Mouse (Mus musculus): Measurements from ENCODE around the gene Krt90. TPM values are rescaled to one million over a fixed set of nuclear protein-coding genes. Genes with fewer than 3 reads are reported as not detected.
A peak's percentile ranks its signal among the peaks of the same experiment; 100 is the strongest.
"Not testable (repeated sequence)": the region's sequence is repeated elsewhere in the genome, so short reads cannot be mapped to it uniquely, and the experiment has no call there.

Krt90 gene
- total and polyA plus RNA-seq, 2 experiments from 2014 or later = 0.04 TPM; not detected in 1

DNA sequence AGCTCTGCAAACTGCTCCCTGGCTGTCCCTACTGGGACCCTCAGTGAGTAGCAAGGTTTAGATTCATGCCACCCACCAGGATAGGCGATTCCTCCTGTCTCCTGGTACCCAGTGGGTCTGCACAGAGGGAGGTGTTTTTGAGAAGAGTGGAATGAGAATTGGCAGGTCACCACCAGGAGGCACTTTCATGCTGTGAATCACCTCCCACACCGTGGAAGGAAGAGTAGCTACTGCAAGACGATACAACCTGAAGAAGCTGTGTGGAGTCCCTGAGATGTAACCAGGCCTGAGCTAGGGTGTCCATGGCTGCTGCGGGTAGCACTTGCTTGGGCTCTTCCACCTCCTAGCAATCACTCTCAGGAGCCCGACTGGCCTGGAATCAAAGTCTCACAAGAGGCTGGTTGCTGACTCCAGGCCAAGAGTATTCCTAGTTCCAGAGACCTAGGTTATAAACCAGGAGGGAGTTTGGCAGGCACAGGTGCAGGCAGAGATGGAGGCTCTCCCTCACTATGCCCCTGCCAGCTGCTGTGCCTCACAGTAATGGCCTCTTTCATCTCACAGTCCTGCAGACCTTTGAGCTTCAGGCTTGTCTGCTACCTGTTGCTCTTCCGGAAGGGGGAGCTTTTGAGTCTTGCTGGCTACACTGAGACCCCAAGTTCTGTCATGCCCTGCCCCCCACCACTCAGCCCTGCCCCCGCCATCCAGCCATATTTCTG, 24.7 kb downstream of the Krt90 start:
- Histone ChIP-seq H3K9ac (replicated peaks; ENCODE audit: low read depth, low read length) (no peak overlapping the region), H3K27me3 (ENCODE audit: control insufficient read depth, insufficient read depth, low read length) (no peaks in the 10 kb centered on the region), H3K4me3 (ENCODE audit: low read depth, low read length) (no peak overlapping the region), H3K9me3 (replicated peaks; ENCODE audit: control insufficient read depth, low read length) (no peaks in the 10 kb centered on the region), H3K36me3 (replicated peaks; ENCODE audit: control insufficient read depth, insufficient read depth, low read length) (no peaks in the 10 kb centered on the region), H3K4me2 (ENCODE audit: low read depth, low read length) (no peak overlapping the region), H3K4me1 (ENCODE audit: control insufficient read depth, insufficient read depth) (no peaks in the 10 kb centered on the region), H3K27ac (ENCODE audit: low read depth) (no peak overlapping the region)
- no peak for DNase-seq (ENCODE audit: low spot score)
- no peak for TF ChIP-seq EP300 (IDR thresholded peaks at IDR 0.05; ENCODE audit: low read depth)
- TF ChIP-seq CTCF (IDR thresholded peaks at IDR 0.05; ENCODE audit: low read depth) = 0 out of 2 replicates have a peak, but pooled peaks have one; percentile 2
- 30% methylated on average over 7 of the region's 7 CpGs for WGBS
- ATAC-seq (ENCODE audit: insufficient read depth, low read depth) = no peak

- DNase-seq (ENCODE audit: low spot score) (no peak), ATAC-seq (ENCODE audit: insufficient read depth, low read depth) (no peak)
- H3K27me3 ChIP-seq (ENCODE audit: control insufficient read depth, insufficient read depth, low read length) = no peaks in the 10 kb centered on the region
- H3K9me3 ChIP-seq (replicated peaks; ENCODE audit: control insufficient read depth, low read length) = no peaks in the 10 kb centered on the region
- no peak overlapping the region for H3K9ac ChIP-seq (replicated peaks; ENCODE audit: low read depth, low read length)
- TF ChIP-seq CTCF (IDR thresholded peaks at IDR 0.05; ENCODE audit: low read depth) = no peak
- no peak for TF ChIP-seq EP300 (IDR thresholded peaks at IDR 0.05; ENCODE audit: low read depth)
- H3K27ac ChIP-seq (ENCODE audit: low read depth) = no peak overlapping the region
- H3K4me2 ChIP-seq (ENCODE audit: low read depth, low read length) = no peak overlapping the region
- H3K4me3 ChIP-seq (ENCODE audit: low read depth, low read length) = no peak overlapping the region
- WGBS = 50% methylated on average over 9 of the region's 9 CpGs
- H3K36me3 ChIP-seq (replicated peaks; ENCODE audit: control insufficient read depth, insufficient read depth, low read length) = no peaks in the 10 kb centered on the region
- H3K4me1 ChIP-seq (ENCODE audit: control insufficient read depth, insufficient read depth) = no peaks in the 10 kb centered on the region
Measured at GRCm38 (mm10) chr15:101536054-101536850, 26.5 kb downstream of the Krt90 start.

DNA sequence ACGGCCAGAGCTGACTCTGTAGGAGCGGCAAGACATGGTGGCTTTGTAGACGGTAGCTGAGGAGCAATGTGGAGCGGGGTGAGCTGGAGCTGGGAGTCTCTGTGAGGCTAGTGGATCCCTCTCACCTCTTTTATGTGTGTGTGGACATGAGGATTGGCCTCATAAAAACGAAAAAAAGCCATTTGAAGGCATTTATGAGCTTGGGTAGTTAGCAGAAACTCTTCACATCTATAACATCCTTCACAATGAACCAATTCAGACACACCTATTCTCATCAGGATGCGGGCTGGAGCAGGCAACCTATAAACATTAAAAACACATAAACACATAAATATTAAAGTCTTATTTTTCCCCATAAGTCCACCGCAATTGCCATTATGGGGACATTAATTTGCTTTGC, 30.0 kb downstream of the Krt90 start, which contains the start of gene Krt84:
TSS of gene Krt84 (minus strand) at position 101 of the 400 bp plus-strand sequence.
- no peak within 1 kb of the TSS for H3K9ac ChIP-seq (replicated peaks; ENCODE audit: low read depth, low read length)
- no peaks in the 10 kb centered on the region for H3K27me3 ChIP-seq (ENCODE audit: control insufficient read depth, insufficient read depth, low read length)
- no peaks in the 10 kb centered on the region for H3K9me3 ChIP-seq (replicated peaks; ENCODE audit: control insufficient read depth, low read length)
- no peak within 1 kb of the TSS for H3K4me2 ChIP-seq (ENCODE audit: low read depth, low read length)
- DNase-seq (ENCODE audit: low spot score) = no peak
- no peaks in the 10 kb centered on the region for H3K36me3 ChIP-seq (replicated peaks; ENCODE audit: control insufficient read depth, insufficient read depth, low read length)
- ATAC-seq (ENCODE audit: insufficient read depth, low read depth) = no peak
- whole genome bisulfite sequencing = 76% methylated on average over 7 of the region's 7 CpGs
- no peak within 1 kb of the TSS for H3K4me3 ChIP-seq (ENCODE audit: low read depth, low read length)
- no peak for TF ChIP-seq CTCF (IDR thresholded peaks at IDR 0.05; ENCODE audit: low read depth)
- no peak for TF ChIP-seq EP300 (IDR thresholded peaks at IDR 0.05; ENCODE audit: low read depth)
- no peaks in the 10 kb centered on the region for H3K4me1 ChIP-seq (ENCODE audit: control insufficient read depth, insufficient read depth)
- H3K27ac ChIP-seq (ENCODE audit: low read depth) = no peak within 1 kb of the TSS

GRCm38 (mm10) chr15:101522556-101523232, 40.1 kb downstream of the Krt90 start:
- Histone ChIP-seq H3K4me3 (ENCODE audit: low read depth, low read length) (no peak overlapping the region), H3K9me3 (replicated peaks; ENCODE audit: control insufficient read depth, low read length) (no peaks in the 10 kb centered on the region), H3K9ac (replicated peaks; ENCODE audit: low read depth, low read length) (no peak overlapping the region), H3K4me2 (ENCODE audit: low read depth, low read length) (no peak overlapping the region), H3K36me3 (replicated peaks; ENCODE audit: control insufficient read depth, insufficient read depth, low read length) (no peaks in the 10 kb centered on the region), H3K27me3 (ENCODE audit: control insufficient read depth, insufficient read depth, low read length) (0 out of 2 replicates have a peak, but pooled peaks cover 13% of the 10 kb centered on the region), H3K27ac (ENCODE audit: low read depth) (no peak overlapping the region), H3K4me1 (ENCODE audit: control insufficient read depth, insufficient read depth) (no peaks in the 10 kb centered on the region)
- TF ChIP-seq EP300 (IDR thresholded peaks at IDR 0.05; ENCODE audit: low read depth) (no peak), CTCF (IDR thresholded peaks at IDR 0.05; ENCODE audit: low read depth) (no peak)
- WGBS = 66% methylated on average over 4 of the region's 4 CpGs
- DNase-seq (ENCODE audit: low spot score) (no peak), ATAC-seq (ENCODE audit: insufficient read depth, low read depth) (no peak)

GRCm38 (mm10) chr15:101519792-101520191, 43.0 kb downstream of the Krt90 start:
- H3K9ac ChIP-seq (replicated peaks; ENCODE audit: low read depth, low read length) = no peak overlapping the region
- no peak overlapping the region for H3K4me2 ChIP-seq (ENCODE audit: low read depth, low read length)
- DNase-seq (ENCODE audit: low spot score) (peak; percentile 69), ATAC-seq (ENCODE audit: insufficient read depth, low read depth) (no peak)
- no peaks in the 10 kb centered on the region for H3K4me1 ChIP-seq (ENCODE audit: control insufficient read depth, insufficient read depth)
- 11% methylated on average over 2 of the region's 2 CpGs for WGBS
- no peaks in the 10 kb centered on the region for H3K27me3 ChIP-seq (ENCODE audit: control insufficient read depth, insufficient read depth, low read length)
- H3K4me3 ChIP-seq (ENCODE audit: low read depth, low read length) = no peak overlapping the region
- H3K36me3 ChIP-seq (replicated peaks; ENCODE audit: control insufficient read depth, insufficient read depth, low read length) = no peaks in the 10 kb centered on the region
- no peaks in the 10 kb centered on the region for H3K9me3 ChIP-seq (replicated peaks; ENCODE audit: control insufficient read depth, low read length)
- no peak overlapping the region for H3K27ac ChIP-seq (ENCODE audit: low read depth)
- TF ChIP-seq CTCF (IDR thresholded peaks at IDR 0.05; ENCODE audit: low read depth) (peak; percentile 89), EP300 (IDR thresholded peaks at IDR 0.05; ENCODE audit: low read depth) (no peak)

- not testable (repeated sequence) for DNase-seq (ENCODE audit: low spot score); H3K36me3 ChIP-seq (replicated peaks; ENCODE audit: control insufficient read depth, insufficient read depth, low read length); ATAC-seq (ENCODE audit: insufficient read depth, low read depth); H3K9ac ChIP-seq (replicated peaks; ENCODE audit: low read depth, low read length); H3K4me2 ChIP-seq (ENCODE audit: low read depth, low read length); H3K27ac ChIP-seq (ENCODE audit: low read depth); H3K27me3 ChIP-seq (ENCODE audit: control insufficient read depth, insufficient read depth, low read length); H3K9me3 ChIP-seq (replicated peaks; ENCODE audit: control insufficient read depth, low read length); H3K4me3 ChIP-seq (ENCODE audit: low read depth, low read length); H3K4me1 ChIP-seq (ENCODE audit: control insufficient read depth, insufficient read depth)
- WGBS = 62% methylated on average over 2 of the region's 2 CpGs
Measured at GRCm38 (mm10) chr15:101517161-101517560, 45.6 kb downstream of the Krt90 start, which contains the start of gene Gm49425. Gene Gm49425, minus strand, starts transcription at chr15:101517261.
